Mouse (Mus musculus): ENCODE data around the gene Eral1.
A peak's percentile ranks its signal among the peaks of the same experiment; 100 is the strongest.

The Eral1 gene

GRCm38 (mm10) chr11:78079961-78080921 is at the start of gene Eral1:
TSS of gene Eral1 (minus strand) at chr11:78080383.
- DNase-seq (ENCODE audit: inconsistent age in 2 of 2, low spot score in 1 of 2) = peak; percentile 86 to 95

GRCm38 (mm10) chr11:78129458-78129857 is 49.3 kb upstream of the Eral1 start:
- no peak for DNase-seq (ENCODE audit: inconsistent age in 2 of 2, low spot score in 1 of 2)

- no peak for DNase-seq (ENCODE audit: inconsistent age in 2 of 2, low spot score in 1 of 2)
These were observed 46.6 kb upstream of the Eral1 start for GRCm38 (mm10) chr11:78126739-78127138.

- DNase-seq (ENCODE audit: inconsistent age in 2 of 2, low spot score in 1 of 2) = no peak
These were observed 45.5 kb upstream of the Eral1 start for GRCm38 (mm10) chr11:78125691-78126090.

GRCm38 (mm10) chr11:78123782-78124181 is 43.6 kb upstream of the Eral1 start:
- no peak for DNase-seq (ENCODE audit: inconsistent age in 2 of 2, low spot score in 1 of 2)

GRCm38 (mm10) chr11:78122815-78123214 is 42.6 kb upstream of the Eral1 start:
- DNase-seq (ENCODE audit: inconsistent age in 2 of 2, low spot score in 1 of 2) = no peak

GRCm38 (mm10) chr11:78121176-78121575 is 41.0 kb upstream of the Eral1 start:
- peak; percentile 57 to 88 for DNase-seq (ENCODE audit: inconsistent age in 2 of 2, low spot score in 1 of 2)

GRCm38 (mm10) chr11:78119898-78120297 is 39.7 kb upstream of the Eral1 start:
- no peak for DNase-seq (ENCODE audit: inconsistent age in 2 of 2, low spot score in 1 of 2)

- DNase-seq (ENCODE audit: inconsistent age in 2 of 2, low spot score in 1 of 2) = peak in 1 of 2 experiments; percentile 57
These were observed 38.3 kb upstream of the Eral1 start for GRCm38 (mm10) chr11:78118467-78118866.

- DNase-seq (ENCODE audit: inconsistent age in 2 of 2, low spot score in 1 of 2) = no peak
These were observed 35.9 kb upstream of the Eral1 start for GRCm38 (mm10) chr11:78116146-78116410.

- DNase-seq (ENCODE audit: inconsistent age in 2 of 2, low spot score in 1 of 2) = peak; percentile 94 to 96
These were observed 35.4 kb upstream of the Eral1 start for GRCm38 (mm10) chr11:78115367-78116145.

- DNase-seq (ENCODE audit: inconsistent age in 2 of 2, low spot score in 1 of 2) = no peak
These were observed 34.6 kb upstream of the Eral1 start for GRCm38 (mm10) chr11:78114676-78115366.

- no peak for DNase-seq (ENCODE audit: inconsistent age in 2 of 2, low spot score in 1 of 2)
These were observed 33.4 kb upstream of the Eral1 start for GRCm38 (mm10) chr11:78113616-78114015.

- DNase-seq (ENCODE audit: inconsistent age in 2 of 2, low spot score in 1 of 2) = no peak
These were observed 24.3 kb upstream of the Eral1 start for GRCm38 (mm10) chr11:78104501-78104900.

- DNase-seq (ENCODE audit: inconsistent age in 2 of 2, low spot score in 1 of 2) = no peak
These were observed 23.0 kb upstream of the Eral1 start for GRCm38 (mm10) chr11:78102958-78103747.

- peak in 1 of 2 experiments; percentile 29 for DNase-seq (ENCODE audit: inconsistent age in 2 of 2, low spot score in 1 of 2)
These were observed 22.0 kb upstream of the Eral1 start for GRCm38 (mm10) chr11:78102142-78102541.

GRCm38 (mm10) chr11:78100746-78101145 is 20.6 kb upstream of the Eral1 start:
- no peak for DNase-seq (ENCODE audit: inconsistent age in 2 of 2, low spot score in 1 of 2)

- DNase-seq (ENCODE audit: inconsistent age in 2 of 2, low spot score in 1 of 2) = no peak
These were observed 16.9 kb upstream of the Eral1 start for GRCm38 (mm10) chr11:78097077-78097476.

- DNase-seq (ENCODE audit: inconsistent age in 2 of 2, low spot score in 1 of 2) = no peak
These were observed 14.9 kb upstream of the Eral1 start for GRCm38 (mm10) chr11:78095144-78095516.

- DNase-seq (ENCODE audit: inconsistent age in 2 of 2, low spot score in 1 of 2) = peak; percentile 96 to 97
These were observed 14.4 kb upstream of the Eral1 start, which contains the start of gene Fam222b for GRCm38 (mm10) chr11:78094504-78095143. TSS of gene Fam222b (plus strand) at chr11:78094660.

All from adrenal gland, adult (tissue).